8 mouse cellular contexts compared by ENCODE assay signal in the genomic region with DNA sequence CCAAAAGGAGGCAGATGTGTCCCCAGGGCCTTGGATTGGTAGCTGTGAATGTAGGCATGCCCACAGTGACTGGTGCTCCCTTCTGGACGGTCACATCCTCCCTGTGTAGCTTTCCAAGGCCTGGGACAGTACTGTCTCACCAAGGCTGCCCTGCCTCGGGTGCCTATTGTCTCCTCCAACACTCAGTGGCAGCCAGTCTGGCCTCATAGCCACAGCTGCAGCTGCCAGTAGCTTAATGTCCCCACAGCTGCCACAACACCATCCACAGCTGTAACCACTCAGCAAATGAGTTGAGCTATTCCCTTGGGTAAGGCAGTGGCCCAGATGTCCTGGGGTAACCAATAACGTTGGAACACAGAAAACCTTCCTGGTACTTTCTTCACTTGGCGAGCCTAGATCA.
DNase-seq lines count a peak whose midpoint lies in the region; ATAC-seq and TF ChIP-seq lines count a peak whose summit lies in the region.
"Had no signal": no experiment of that assay in that cellular context is flagged by ENCODE, and none has a peak within 500 bp of the region (broad histone marks: within the 10 kb centered on the region; RNA-seq: fewer than 3 reads in every experiment).

No protein-coding gene starts in this region.

- 53% methylated on average over 4 of the region's 4 CpGs for WGBS in heart, postnatal 0 days
- 18% methylated on average over 4 of the region's 4 CpGs for WGBS in limb, embryonic 14.5 days
- WGBS in intestine, embryonic 16.5 days: 62% methylated on average over 4 of the region's 4 CpGs

- no peak for TF ChIP-seq EP300 in heart, postnatal 0 days (IDR thresholded peaks at IDR 0.05; ENCODE audit: low read depth)

- peak; percentile 40 for DNase-seq in embryo, embryonic 10.5 days (ENCODE audit: low spot score)
- peak; percentile 15 for DNase-seq in heart, postnatal 0 days (ENCODE audit: low spot score)
- peak; percentile 28 for DNase-seq in limb, embryonic 14.5 days (ENCODE audit: low spot score)
- DNase-seq in left cerebral cortex, postnatal 25 days (ENCODE audit: low spot score in 2 of 2): no peak
- no peak for DNase-seq in gastrocnemius, postnatal 36 days
- DNase-seq: thymus, adult 2 months had no signal

- no peaks in the 10 kb centered on the region for H3K9me3 ChIP-seq in heart, postnatal 0 days (replicated peaks; ENCODE audit: control insufficient read depth, low read length)
- H3K9me3 ChIP-seq in limb, embryonic 14.5 days (ENCODE audit: control insufficient read depth, low read length): no peaks in the 10 kb centered on the region
- H3K9me3 ChIP-seq in intestine, embryonic 16.5 days (ENCODE audit: control insufficient read depth, low read length): no peaks in the 10 kb centered on the region

- no peak overlapping the region for H3K27ac ChIP-seq in heart, postnatal 0 days (ENCODE audit: low read depth)
- H3K27ac ChIP-seq in limb, embryonic 14.5 days (replicated peaks; ENCODE audit: low read depth, low read length): no peak overlapping the region
- H3K27ac ChIP-seq in intestine, embryonic 16.5 days (ENCODE audit: low read length): no peak overlapping the region

- H3K79me2 ChIP-seq in C2C12 (ENCODE audit: control insufficient read depth, insufficient read depth): no peaks in the 10 kb centered on the region

- H3K4me1 ChIP-seq in heart, postnatal 0 days (ENCODE audit: control insufficient read depth, insufficient read depth): no peaks in the 10 kb centered on the region
- 0 out of 2 replicates have a peak, but pooled peaks cover 8% of the 10 kb centered on the region for H3K4me1 ChIP-seq in limb, embryonic 14.5 days (ENCODE audit: control insufficient read depth, insufficient read depth, low read length)
- no peaks in the 10 kb centered on the region for H3K4me1 ChIP-seq in intestine, embryonic 16.5 days (ENCODE audit: control insufficient read depth, insufficient read depth, low read length)

- no peaks in the 10 kb centered on the region for H3K79me3 ChIP-seq in C2C12 (ENCODE audit: low read depth)

- H3K4me2 ChIP-seq in heart, postnatal 0 days (ENCODE audit: low read depth, low read length): no peak overlapping the region
- no peak overlapping the region for H3K4me2 ChIP-seq in limb, embryonic 14.5 days (replicated peaks; ENCODE audit: low read depth, low read length, severe bottlenecking)
- no peak overlapping the region for H3K4me2 ChIP-seq in intestine, embryonic 16.5 days (ENCODE audit: low read depth, low read length)

- TF ChIP-seq POLR2A in limb, embryonic 14.5 days (IDR thresholded peaks at IDR 0.05; ENCODE audit: borderline replicate concordance, extremely low read depth, insufficient read depth, insufficient read length): no peak

- intact Hi-C loops in left cerebral cortex, postnatal 25 days (cut with DNase I): no loop called here
- intact Hi-C loops in gastrocnemius, postnatal 36 days (cut with DNase I): no loop called here

- no peak overlapping the region for H3K9ac ChIP-seq in heart, postnatal 0 days (replicated peaks; ENCODE audit: low read depth, low read length)
- H3K9ac ChIP-seq in limb, embryonic 14.5 days (ENCODE audit: low read depth, low read length, severe bottlenecking): no peak overlapping the region
- no peak overlapping the region for H3K9ac ChIP-seq in intestine, embryonic 16.5 days (ENCODE audit: low read depth, low read length)

- no peak overlapping the region for H3K4me3 ChIP-seq in C2C12 (ENCODE audit: insufficient read depth, poor library complexity, severe bottlenecking)
- no peak overlapping the region for H3K4me3 ChIP-seq in heart, postnatal 0 days (ENCODE audit: low read depth, low read length)
- H3K4me3 ChIP-seq in limb, embryonic 14.5 days (replicated peaks; ENCODE audit: low read length): no peak overlapping the region
- no peak overlapping the region for H3K4me3 ChIP-seq in intestine, embryonic 16.5 days (ENCODE audit: low read length)

- H3K36me3 ChIP-seq in C2C12 (ENCODE audit: control insufficient read depth, insufficient read depth): no peaks in the 10 kb centered on the region
- no peaks in the 10 kb centered on the region for H3K36me3 ChIP-seq in heart, postnatal 0 days (replicated peaks; ENCODE audit: control insufficient read depth, insufficient read depth, low read length)
- H3K36me3 ChIP-seq in limb, embryonic 14.5 days (ENCODE audit: control insufficient read depth, insufficient read depth, low read length): no peaks in the 10 kb centered on the region
- no peaks in the 10 kb centered on the region for H3K36me3 ChIP-seq in intestine, embryonic 16.5 days (ENCODE audit: control insufficient read depth, insufficient read depth, low read length)

- TF ChIP-seq CTCF in C2C12 (IDR thresholded peaks at IDR 0.05; ENCODE audit: control insufficient read depth, insufficient read depth, insufficient read length): no peak
- TF ChIP-seq CTCF in heart, postnatal 0 days (IDR thresholded peaks at IDR 0.05; ENCODE audit: low read depth): no peak

- ATAC-seq in heart, postnatal 0 days (ENCODE audit: insufficient read depth, low read depth): peak; percentile 82
- peak; percentile 85; the same call in 1 of the 2 replicates for ATAC-seq in limb, embryonic 14.5 days (ENCODE audit: low FRiP score, low read depth)
- no peak for ATAC-seq in intestine, embryonic 16.5 days

- H3ac ChIP-seq in C2C12 (ENCODE audit: control insufficient read depth, insufficient read length, low read depth): no peak overlapping the region

- no peaks in the 10 kb centered on the region for H3K27me3 ChIP-seq in C2C12 (ENCODE audit: control insufficient read depth, insufficient read depth, insufficient read length)
- H3K27me3 ChIP-seq in heart, postnatal 0 days (ENCODE audit: control insufficient read depth, insufficient read depth, low read length): no peaks in the 10 kb centered on the region
- no peaks in the 10 kb centered on the region for H3K27me3 ChIP-seq in limb, embryonic 14.5 days (ENCODE audit: control insufficient read depth, insufficient read depth, low read length)
- H3K27me3 ChIP-seq in intestine, embryonic 16.5 days (replicated peaks; ENCODE audit: control insufficient read depth, insufficient read depth, low read length): no peaks in the 10 kb centered on the region

TF ChIP-seq in C2C12, 6 proteins besides CTCF, POLR2A, EP300 and RAD21:
- TF ChIP-seq FOSL1 (IDR thresholded peaks at IDR 0.05; ENCODE audit: insufficient read depth, low read length, poor library complexity, severe bottlenecking) (no peak), CEBPB (IDR thresholded peaks at IDR 0.05; ENCODE audit: low read depth) (no peak), MYOD1 (IDR thresholded peaks at IDR 0.05; ENCODE audit: control insufficient read depth, insufficient read length, low read depth) (peak; percentile 51), MAX (IDR thresholded peaks at IDR 0.05) (no peak), USF1 (IDR thresholded peaks at IDR 0.05; ENCODE audit: low read depth) (no peak)
TF ChIP-seq in C2C12: peak in this region for 1.

Comparison
In these comparisons a context has a peak if more than half of its experiments do, and no peak if none do; other contexts are left out.
1. DNase-seq: peak in embryo, embryonic 10.5 days (single experiment), heart, postnatal 0 days (single experiment) and limb, embryonic 14.5 days (single experiment); none in left cerebral cortex, postnatal 25 days (0 of 2) and gastrocnemius, postnatal 36 days (0 of 2).